Mouse (Mus musculus) stomach, embryonic 14.5 days (tissue): ENCODE data around the gene Ctdnep1. TPM values are rescaled to one million over a fixed set of nuclear protein-coding genes. Genes with fewer than 3 reads are reported as not detected.

Experiments used
- ATAC-seq: fragments of 200-750 bp; cut with Nextera tagmentation; 2 replicates; pipeline ENCODE4 v1.8.0; 2017; ENCODE audit warnings: low read depth, moderate TSS enrichment; ENCODE audit not compliant: insufficient number of reproducible peaks, insufficient read depth, low FRiP score
- H3K27ac ChIP-seq: fragments of 300-500 bp; sonication (generic); 2 replicates; pipeline ENCODE4 v1.5.1; 2014; ENCODE audit warnings: mild to moderate bottlenecking, low read length, moderate library complexity, mixed read lengths
- H3K27me3 ChIP-seq: fragments of 300-500 bp; sonication (generic); 2 replicates; pipeline ENCODE4 v1.6.1; 2014; ENCODE audit warnings: low read length, control low read depth, mixed read lengths; ENCODE audit not compliant: control insufficient read depth, insufficient read depth
- H3K36me3 ChIP-seq: fragments of 300-500 bp; sonication (generic); 2 replicates; pipeline ENCODE4 v1.6.1; 2014; ENCODE audit warnings: mild to moderate bottlenecking, control low read depth, low read length, moderate library complexity, mixed read lengths; ENCODE audit not compliant: control insufficient read depth, insufficient read depth
- H3K4me1 ChIP-seq: fragments of 300-500 bp; sonication (generic); 2 replicates; pipeline ENCODE4 v1.6.1; 2014; ENCODE audit warnings: low read length, control low read depth, mixed read lengths; ENCODE audit not compliant: control insufficient read depth, insufficient read depth
- H3K4me2 ChIP-seq: fragments of 300-500 bp; sonication (generic); replicated peaks from 2 replicates; pipeline ENCODE4 v1.6.1; 2014; ENCODE audit warnings: low read depth, low read length, control low read depth
- H3K4me3 ChIP-seq: fragments of 300-500 bp; sonication (generic); 2 replicates; pipeline ENCODE4 v1.5.1; 2014; ENCODE audit warnings: low read depth, low read length, control low read depth
- H3K9ac ChIP-seq: fragments of 300-500 bp; sonication (generic); replicated peaks from 2 replicates; pipeline ENCODE4 v1.6.1; 2014; ENCODE audit warnings: low read depth, mild to moderate bottlenecking, control low read depth, low read length, moderate library complexity, mixed read lengths
- H3K9me3 ChIP-seq: fragments of 300-500 bp; sonication (generic); 2 replicates; pipeline ENCODE4 v1.6.1; 2016; ENCODE audit warnings: low read depth, low read length, control low read depth; ENCODE audit not compliant: control insufficient read depth
- WGBS: fragments of 180-500 bp; shearing (Covaris S2); extraction: QIAGEN DNeasy Blood & Tissue Kit; methylation state at CpG from one replicate; pipeline ENCODE4 v1.1.7; 2014; 5-methylcytosine and 5-hydroxymethylcytosine counted together
- polyA plus RNA-seq: library from polyadenylated mRNA; unstranded; fragments of >200 nt; fragmentation: Nextera tagmentation; extraction: Ambion mirVana; gene quantifications from 2 replicates; pipeline ENCODE4 v1.2.1, GENCODE M21; 2014

Gene Ctdnep1
- polyA plus RNA-seq, 1 experiment from 2014 or later, result 29.5 TPM

GRCm38 (mm10) chr11:69982225-69982624 lies 1.3 kb downstream of the Ctdnep1 start, which contains the start of gene Elp5:
Gene Elp5 (minus strand): TSS chr11:69982517.
- whole genome bisulfite sequencing, result 48% methylated on average over 8 of the region's 8 CpGs
- Histone ChIP-seq H3K27ac (peak within 1 kb of the TSS; percentile 99), H3K4me2 (peak within 1 kb of the TSS; percentile 78), H3K36me3 (peaks cover 29% of the 10 kb centered on the region), H3K9me3 (no peaks in the 10 kb centered on the region), H3K4me3 (peak within 1 kb of the TSS; percentile 85), H3K9ac (peak within 1 kb of the TSS; percentile 90), H3K27me3 (no peaks in the 10 kb centered on the region), H3K4me1 (peaks cover 16% of the 10 kb centered on the region; the same call in 1 of the 2 replicates)
- no peak for ATAC-seq

GRCm38 (mm10) chr11:69982877-69983276 lies 1.9 kb downstream of the Ctdnep1 start:
- ATAC-seq, result no peak

GRCm38 (mm10) chr11:69983377-69983776 lies 2.4 kb downstream of the Ctdnep1 start:
- H3K4me2 ChIP-seq, result 0 out of 2 replicates have a peak overlapping the region, but pooled peaks have one; percentile 78
- peaks cover 31% of the 10 kb centered on the region for H3K36me3 ChIP-seq
- H3K27ac ChIP-seq, result no peak overlapping the region
- H3K9me3 ChIP-seq, result no peaks in the 10 kb centered on the region
- no peaks in the 10 kb centered on the region for H3K27me3 ChIP-seq
- H3K9ac ChIP-seq, result no peak overlapping the region
- 79% methylated on average over 4 of the region's 4 CpGs for WGBS
- peaks cover 16% of the 10 kb centered on the region; the same call in 1 of the 2 replicates for H3K4me1 ChIP-seq
- no peak for ATAC-seq
- no peak overlapping the region for H3K4me3 ChIP-seq

More at GRCm38 (mm10) chr11:69982877-69983276, 1.9 kb downstream of the Ctdnep1 start:
- Histone ChIP-seq H3K36me3 (peaks cover 28% of the 10 kb centered on the region), H3K4me2 (peak overlapping the region; percentile 78), H3K9me3 (no peaks in the 10 kb centered on the region), H3K27me3 (no peaks in the 10 kb centered on the region), H3K4me3 (peak overlapping the region; percentile 85), H3K27ac (no peak overlapping the region), H3K9ac (peak overlapping the region; percentile 14; the same call in 1 of the 2 replicates), H3K4me1 (peaks cover 16% of the 10 kb centered on the region; the same call in 1 of the 2 replicates)
- 22% methylated on average over 5 of the region's 5 CpGs for WGBS

- WGBS, result 94% methylated on average over 8 of the region's 8 CpGs
- Histone ChIP-seq H3K27ac (no peak overlapping the region), H3K4me2 (no peak overlapping the region), H3K9ac (no peak overlapping the region), H3K36me3 (peaks cover 42% of the 10 kb centered on the region), H3K27me3 (no peaks in the 10 kb centered on the region), H3K4me1 (peaks cover 16% of the 10 kb centered on the region; the same call in 1 of the 2 replicates), H3K9me3 (no peaks in the 10 kb centered on the region), H3K4me3 (no peak overlapping the region)
- no peak for ATAC-seq
These were observed 3.5 kb downstream of the Ctdnep1 start for GRCm38 (mm10) chr11:69984431-69984830.

- peak overlapping the region; percentile 89; the same call in 1 of the 2 replicates for H3K27ac ChIP-seq
- H3K27me3 ChIP-seq, result no peaks in the 10 kb centered on the region
- peaks cover 41% of the 10 kb centered on the region for H3K36me3 ChIP-seq
- no peaks in the 10 kb centered on the region for H3K9me3 ChIP-seq
- ATAC-seq, result no peak
- 86% methylated on average over 8 of the region's 8 CpGs for whole genome bisulfite sequencing
- no peak overlapping the region for H3K4me3 ChIP-seq
- no peak overlapping the region for H3K4me2 ChIP-seq
- H3K9ac ChIP-seq, result no peak overlapping the region
- H3K4me1 ChIP-seq, result peaks cover 8% of the 10 kb centered on the region; the same call in 1 of the 2 replicates
These were observed 9.0 kb downstream of the Ctdnep1 start for GRCm38 (mm10) chr11:69989949-69990348.

- no peaks in the 10 kb centered on the region for H3K9me3 ChIP-seq
- H3K9ac ChIP-seq, result peak within 1 kb of the TSS; percentile 81
- peaks cover 35% of the 10 kb centered on the region for H3K36me3 ChIP-seq
- ATAC-seq, result peak; percentile 70
- no peaks in the 10 kb centered on the region for H3K27me3 ChIP-seq
- peak within 1 kb of the TSS; percentile 74 for H3K4me3 ChIP-seq
- peak within 1 kb of the TSS; percentile 89 for H3K27ac ChIP-seq
- H3K4me2 ChIP-seq, result peak within 1 kb of the TSS; percentile 63
- peaks cover 8% of the 10 kb centered on the region; the same call in 1 of the 2 replicates for H3K4me1 ChIP-seq
- under 1% methylated on average over 40 of the region's 40 CpGs for WGBS
These were observed 10.1 kb downstream of the Ctdnep1 start, which contains the start of gene Gabarap for GRCm38 (mm10) chr11:69990850-69991691. Gene Gabarap (plus strand): TSS chr11:69991143.

GRCm38 (mm10) chr11:69991711-69992110 lies 10.8 kb downstream of the Ctdnep1 start:
- Histone ChIP-seq H3K27ac (peak overlapping the region; percentile 89), H3K4me2 (peak overlapping the region; percentile 63), H3K4me3 (peak overlapping the region; percentile 74), H3K27me3 (no peaks in the 10 kb centered on the region), H3K9me3 (no peaks in the 10 kb centered on the region), H3K36me3 (peaks cover 31% of the 10 kb centered on the region), H3K9ac (peak overlapping the region; percentile 81), H3K4me1 (peaks cover 8% of the 10 kb centered on the region; the same call in 1 of the 2 replicates)
- ATAC-seq, result no peak
- under 1% methylated on average over 15 of the region's 15 CpGs for WGBS

GRCm38 (mm10) chr11:69992396-69992795 lies 11.4 kb downstream of the Ctdnep1 start:
- Histone ChIP-seq H3K9ac (peak overlapping the region; percentile 81), H3K27ac (no peak overlapping the region), H3K4me3 (peak overlapping the region; percentile 74), H3K4me2 (peak overlapping the region; percentile 63), H3K4me1 (peaks cover 10% of the 10 kb centered on the region), H3K9me3 (no peaks in the 10 kb centered on the region), H3K27me3 (no peaks in the 10 kb centered on the region), H3K36me3 (peaks cover 24% of the 10 kb centered on the region)
- 77% methylated on average over 10 of the region's 10 CpGs for WGBS
- no peak for ATAC-seq
